Mouse (Mus musculus): ENCODE results near the gene Isy1. TPM values are rescaled to one million over a fixed set of nuclear protein-coding genes. Genes with fewer than 3 reads are reported as not detected.
A peak's percentile ranks its signal among the peaks of the same experiment; 100 is the strongest.

The Isy1 gene
- total RNA-seq (2021): 10 to 100 TPM; 17.8 to 20.4 TPM
- long read RNA-seq, experiment 1, full-length matches to known transcripts: 11 of 14 reads
- long read RNA-seq, experiment 1, partial matches to known transcripts: 1 of 14 reads
- long read RNA-seq, experiment 1, other reads (novel, unspliced or antisense): 2 of 14 reads
- long read RNA-seq, experiment 2, full-length matches to known transcripts: 6 of 11 reads
- long read RNA-seq, experiment 2, partial matches to known transcripts: 2 of 11 reads
- long read RNA-seq, experiment 2, other reads (novel, unspliced or antisense): 3 of 11 reads

DNA sequence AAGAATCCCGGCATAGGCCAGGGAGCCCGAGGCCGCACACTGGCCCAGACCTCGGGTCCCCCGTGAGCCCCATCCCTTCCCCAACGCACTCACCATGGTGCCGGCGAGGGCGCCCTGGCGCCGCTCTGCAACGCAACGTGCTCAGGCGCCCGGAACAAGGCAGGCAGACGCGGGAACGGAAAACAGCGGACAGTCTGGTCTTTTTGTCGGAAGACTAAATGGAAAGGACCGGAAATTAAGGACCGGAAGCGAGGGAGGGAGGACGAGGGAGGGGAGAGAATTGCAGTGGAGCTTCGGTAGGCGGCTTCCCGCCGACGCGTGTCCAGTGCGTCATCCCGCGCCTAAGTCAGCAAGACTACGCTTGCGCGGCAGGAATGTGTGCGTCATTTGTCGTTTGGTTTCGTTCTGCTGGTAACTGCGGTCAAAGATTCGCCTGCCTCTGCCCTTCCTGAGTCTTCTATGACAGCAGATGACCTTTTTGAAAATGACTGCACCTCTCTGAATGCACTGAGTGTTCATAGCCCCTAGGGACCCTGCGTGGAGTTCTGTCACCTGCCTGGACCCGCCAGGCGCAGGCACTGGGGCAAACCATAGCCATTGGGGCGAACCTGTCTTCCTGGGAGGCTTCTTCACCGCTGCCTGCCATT is at the start of gene Isy1:
Gene Isy1, minus strand, starts transcription at position 248 of the 647 bp plus-strand sequence.
- peak; percentile 94 for DNase-seq

DNA sequence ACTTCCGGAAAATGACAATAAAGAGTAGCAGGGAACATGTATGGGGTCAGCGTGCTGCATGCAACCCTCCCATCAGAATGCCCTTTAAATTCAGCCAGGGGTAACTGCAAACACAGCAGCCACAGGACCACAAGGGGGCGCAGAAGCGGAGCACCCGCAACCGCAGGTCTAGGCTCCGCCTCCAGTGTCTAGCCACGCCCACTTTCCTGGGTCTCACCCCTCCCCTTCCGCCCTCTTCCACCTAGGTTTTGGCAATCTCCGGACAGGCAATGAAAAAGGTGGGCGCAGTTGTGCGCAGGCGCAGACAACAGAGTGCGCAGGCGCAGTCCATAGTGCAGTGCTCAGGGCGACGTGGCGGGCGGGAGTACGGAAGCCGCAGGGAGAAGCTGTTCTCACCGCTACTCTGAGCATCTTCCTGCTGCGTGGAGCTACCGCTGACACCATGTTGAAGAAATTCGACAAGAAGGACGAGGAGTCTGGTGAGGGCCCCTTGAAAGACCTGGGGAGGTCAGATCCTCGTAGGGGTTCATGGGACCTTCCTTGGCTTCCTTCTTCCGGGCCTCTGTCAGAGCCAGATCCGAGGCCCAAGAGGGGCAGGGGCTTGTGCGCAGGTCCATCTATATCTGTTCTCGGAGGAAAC is 49.1 kb upstream of the Isy1 start, which contains the start of gene Copg1:
Gene Copg1, plus strand, starts transcription at position 221 of the 640 bp plus-strand sequence.
- DNase-seq: peak; percentile 99

DNA sequence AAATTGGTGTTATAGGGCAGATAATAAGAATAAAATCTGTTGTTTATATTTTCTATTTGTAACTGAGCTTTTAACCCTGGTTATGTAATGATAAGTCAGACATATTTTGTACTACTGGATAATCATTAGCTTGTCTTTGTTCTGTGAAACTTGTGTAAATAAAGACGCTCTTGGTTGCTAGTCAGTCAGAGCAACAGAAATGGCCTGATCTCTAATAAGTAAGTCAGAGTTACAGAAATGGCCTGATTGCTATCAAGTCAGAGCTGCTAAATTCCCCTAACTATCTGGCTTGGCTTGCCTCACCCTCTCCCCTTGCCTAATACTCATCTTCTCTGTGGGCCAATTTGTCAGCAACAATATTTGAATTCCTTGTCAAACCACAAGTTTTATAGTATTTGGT is 48.1 kb upstream of the Isy1 start:
- no peak for DNase-seq

DNA sequence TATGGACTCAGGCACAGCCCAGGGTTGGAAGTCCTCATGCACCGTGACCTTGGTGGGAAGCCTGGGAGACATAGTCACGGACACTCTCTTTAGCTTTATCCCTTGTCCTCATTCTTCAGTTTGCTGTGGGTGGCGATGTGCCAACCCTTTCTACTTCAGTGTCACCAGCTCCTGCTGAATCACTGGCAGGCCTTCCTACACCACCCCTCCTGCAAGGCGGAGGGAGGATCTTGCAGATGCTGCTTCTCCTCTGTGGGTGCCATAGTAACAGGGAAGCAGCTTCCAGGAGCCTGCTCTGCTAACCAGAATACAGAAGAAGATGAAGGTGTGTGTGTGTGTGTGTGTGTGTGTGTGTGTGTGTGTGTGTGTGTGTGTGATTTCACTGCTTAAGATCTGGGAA is 44.2 kb upstream of the Isy1 start:
- no peak for DNase-seq

DNA sequence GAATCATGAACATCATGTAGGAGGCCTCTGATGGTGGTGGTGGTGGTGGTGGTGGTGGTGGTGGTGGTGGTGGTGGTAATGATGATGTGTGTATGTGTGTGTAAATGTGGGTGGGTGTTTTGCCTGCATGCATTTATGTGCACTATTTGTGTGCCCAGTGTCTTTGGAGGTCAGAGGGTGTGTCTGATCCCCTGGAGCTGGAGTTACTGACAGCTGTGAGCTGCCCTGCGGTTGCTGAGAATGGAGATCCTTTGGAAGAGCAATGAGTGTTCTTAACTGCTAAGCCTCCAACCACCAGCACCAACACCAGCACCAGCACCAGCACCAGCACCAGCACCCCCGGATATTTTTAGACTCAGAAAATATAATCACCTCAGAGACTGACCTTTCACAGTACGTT is 43.6 kb upstream of the Isy1 start:
- DNase-seq: no peak

DNA sequence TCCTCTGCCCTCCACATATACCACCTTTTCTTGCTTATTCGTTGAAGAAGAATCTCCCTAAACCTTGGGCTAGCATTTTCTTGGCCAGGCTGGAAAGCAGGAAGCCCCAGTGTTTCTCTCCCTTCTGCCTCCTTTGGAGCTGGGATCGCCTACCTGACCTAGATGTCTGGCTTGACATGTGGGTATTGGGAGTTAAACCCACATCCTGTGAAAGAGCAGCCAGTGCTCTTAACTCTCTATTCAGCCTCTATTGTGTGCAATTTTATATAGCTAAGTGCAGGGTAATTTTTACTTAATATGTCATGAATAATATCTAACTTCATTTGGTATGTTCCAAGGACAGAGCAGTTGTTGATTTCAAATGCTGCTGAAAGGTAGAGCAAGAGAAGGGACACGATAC is 41.0 kb upstream of the Isy1 start:
- DNase-seq: no peak

DNA sequence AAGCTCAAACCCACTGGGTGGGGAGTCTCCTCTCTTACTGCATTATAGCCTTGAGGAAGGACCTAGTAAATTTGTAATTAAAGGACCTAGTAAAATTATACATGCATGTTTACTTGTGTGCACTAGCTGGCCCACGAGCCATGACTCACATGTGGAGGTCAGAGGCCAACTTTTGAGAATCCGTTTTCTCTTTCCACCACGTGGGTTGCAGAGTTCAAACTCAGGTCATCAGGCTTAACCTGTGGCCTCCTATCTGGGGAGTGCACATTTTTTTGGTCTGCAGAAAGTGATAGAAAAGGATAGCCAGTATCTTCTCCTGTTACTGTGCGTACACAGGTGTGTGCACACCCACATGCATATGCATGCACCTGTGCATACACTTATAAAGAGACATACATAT is 40.4 kb upstream of the Isy1 start:
- no peak for DNase-seq

DNA sequence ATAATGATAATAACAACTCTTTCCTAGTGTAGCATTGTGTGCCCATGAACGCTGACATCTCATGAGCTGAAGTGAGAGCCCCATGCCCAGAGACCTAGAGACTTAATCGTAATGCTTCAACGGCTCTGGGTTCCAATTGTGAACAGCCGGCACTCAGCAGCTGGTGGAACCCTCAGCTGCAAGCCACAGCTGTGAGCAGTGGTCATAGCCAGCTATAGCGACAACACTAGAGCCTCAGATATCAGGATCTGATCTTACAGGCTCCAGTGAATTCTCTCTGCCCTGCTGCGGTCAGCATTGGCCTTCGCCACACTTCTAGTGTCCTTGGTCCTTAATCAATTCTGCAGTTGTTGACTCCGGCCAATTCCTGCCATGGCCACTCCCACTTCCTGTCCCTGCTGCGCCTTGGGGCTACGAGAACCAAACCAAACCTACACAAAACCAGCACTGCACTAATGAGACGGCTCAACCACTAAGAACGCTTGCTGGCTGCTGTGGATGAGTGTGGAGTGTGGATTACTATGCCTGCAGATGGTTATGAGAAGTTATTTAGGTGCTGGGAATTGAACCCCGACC is 37.6 kb upstream of the Isy1 start:
- peak; percentile 69 for DNase-seq

DNA sequence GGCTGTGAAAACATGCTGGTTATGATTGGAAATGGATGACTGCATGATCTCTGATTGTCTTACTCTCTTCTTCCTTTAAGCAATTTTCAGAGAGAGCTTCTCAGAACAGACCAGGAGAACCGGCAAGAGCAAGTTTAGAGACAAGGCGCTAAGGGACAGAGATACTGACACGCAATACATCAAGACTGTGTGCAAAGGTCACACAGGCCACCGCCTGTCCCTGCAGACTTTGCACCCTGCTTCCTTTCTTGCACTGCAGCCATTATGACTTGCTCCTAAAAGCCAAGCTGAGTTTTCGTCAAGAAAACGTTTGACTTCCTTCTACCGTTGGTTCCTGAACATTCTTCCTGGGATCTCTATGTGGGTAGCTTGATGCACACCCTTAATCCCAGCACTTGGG is 37.0 kb upstream of the Isy1 start:
- DNase-seq: no peak

DNA sequence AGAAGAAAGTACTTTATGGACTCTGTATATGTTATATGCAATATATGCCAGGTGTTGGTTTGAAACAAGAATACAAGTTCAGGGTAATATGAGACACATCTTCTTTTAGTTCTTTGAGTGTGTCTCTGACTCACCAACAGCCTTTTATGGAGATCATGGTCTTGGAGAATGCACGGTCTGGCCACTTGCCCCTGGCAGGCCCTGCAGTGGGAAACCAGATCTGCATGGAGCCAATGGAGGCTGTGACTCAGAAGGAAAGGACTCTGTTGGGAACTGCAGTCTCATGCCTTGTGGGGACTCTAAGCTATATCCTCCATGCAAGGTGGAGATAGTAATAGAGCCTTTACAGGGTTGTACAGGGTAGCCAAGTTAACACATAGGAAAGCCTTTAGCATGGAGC is 36.5 kb upstream of the Isy1 start:
- peak; percentile 90 for DNase-seq

DNA sequence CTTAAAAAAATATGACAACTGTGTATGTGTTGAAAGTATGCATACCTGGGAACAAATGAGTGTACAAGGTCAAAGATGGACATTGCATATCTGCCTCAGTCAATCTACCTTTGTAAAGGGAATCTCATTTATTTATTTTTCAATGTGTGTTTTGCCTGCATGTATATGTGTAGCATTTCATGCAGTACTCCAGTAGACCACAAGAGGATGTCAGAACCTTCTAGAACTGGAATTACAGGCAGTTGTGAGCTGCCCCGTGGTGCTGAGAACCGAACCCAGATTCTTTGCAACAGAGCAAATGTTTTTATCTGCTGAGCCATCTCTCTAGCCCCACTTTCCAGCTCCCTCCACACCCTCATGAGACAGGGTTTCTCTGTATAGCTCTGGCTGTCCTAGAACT is 35.4 kb upstream of the Isy1 start:
- DNase-seq: no peak

DNA sequence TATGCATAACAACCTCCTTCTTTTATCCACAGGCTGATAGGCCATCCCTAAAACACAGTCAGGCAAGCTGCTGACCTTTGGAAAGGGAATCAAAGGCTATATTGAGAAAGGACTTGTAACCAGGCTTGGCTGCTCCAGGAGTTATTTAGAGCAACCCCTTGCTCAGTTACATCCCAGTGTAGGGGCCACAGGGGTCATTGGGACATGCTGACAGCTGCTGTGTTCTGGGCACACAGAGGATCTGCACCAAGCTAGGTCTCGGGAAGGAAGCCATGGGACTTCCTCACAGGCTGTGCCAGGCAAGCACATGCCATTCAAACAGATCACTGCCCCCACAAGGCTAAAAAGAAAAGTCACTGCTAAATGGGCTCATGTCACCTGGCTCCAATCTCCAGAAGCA is 34.5 kb upstream of the Isy1 start:
- DNase-seq: peak; percentile 86

DNA sequence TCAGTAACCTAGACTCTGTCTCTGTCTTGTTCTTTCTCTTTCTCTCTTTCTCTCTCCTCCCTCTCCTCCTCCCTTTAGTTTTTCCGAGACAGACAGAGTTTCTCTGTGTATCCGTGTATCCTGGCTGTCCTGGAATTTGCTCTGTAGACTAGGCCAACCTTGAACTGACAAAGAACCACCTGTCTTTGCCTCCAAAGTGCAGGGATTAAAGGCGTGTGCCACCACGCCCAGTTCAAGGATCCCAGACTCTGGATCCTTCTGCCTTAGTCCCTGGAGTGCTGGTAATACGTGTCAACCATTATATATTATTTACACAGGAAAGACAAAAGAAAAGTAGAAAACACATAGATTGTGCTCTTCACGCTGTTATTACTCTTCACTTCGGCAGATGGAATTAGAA is 32.6 kb upstream of the Isy1 start:
- DNase-seq: no peak

DNA sequence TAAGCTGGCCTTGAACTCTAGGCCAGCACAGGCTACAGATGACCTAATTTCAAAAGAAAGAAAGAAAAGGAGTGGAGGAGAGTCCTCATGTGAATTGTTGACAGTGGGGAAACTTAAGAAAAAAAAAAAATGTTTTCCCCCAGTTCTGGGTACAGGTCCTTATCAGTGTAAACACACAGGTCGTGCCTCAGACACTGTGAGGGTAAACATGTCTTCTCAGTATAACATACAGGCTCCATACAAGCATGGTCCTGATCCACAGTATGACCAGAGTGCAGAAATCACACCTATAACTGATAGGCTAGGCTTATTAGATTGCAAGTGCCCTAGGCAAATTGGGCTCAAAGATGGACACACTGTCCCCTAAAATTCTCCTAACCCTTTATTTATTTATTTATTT is 31.8 kb upstream of the Isy1 start:
- no peak for DNase-seq

DNA sequence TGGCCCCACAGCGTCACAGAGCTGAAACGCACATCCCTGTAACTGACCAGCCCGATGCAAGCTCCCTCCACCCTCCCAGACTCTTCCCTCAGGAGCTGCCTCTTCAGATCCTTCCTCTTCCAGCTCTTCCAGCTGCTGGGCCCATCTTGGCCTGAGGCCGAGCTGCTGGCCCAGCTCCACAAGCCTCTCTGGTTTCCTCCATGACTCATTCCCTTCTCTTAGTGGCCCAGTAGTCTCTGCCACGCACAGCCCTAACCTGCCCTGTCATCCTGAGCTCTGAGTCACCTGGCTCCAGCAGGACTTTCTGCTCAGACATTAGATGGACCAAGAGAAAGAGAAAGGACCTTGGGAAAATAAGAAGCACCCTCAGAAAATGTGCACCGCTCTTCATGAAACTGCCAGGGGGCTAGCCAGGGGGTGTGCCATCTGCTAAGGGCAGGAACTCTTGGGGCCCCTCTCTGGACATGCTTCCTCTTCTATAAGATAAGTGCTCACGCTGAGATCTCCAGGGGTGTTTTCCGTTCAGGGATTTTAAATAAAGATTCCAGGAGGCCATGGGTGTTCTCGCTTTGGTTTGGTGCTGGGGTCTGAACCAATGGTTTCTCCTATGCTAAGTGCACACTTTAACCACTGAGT is 30.4 kb upstream of the Isy1 start:
- DNase-seq: peak; percentile 94

DNA sequence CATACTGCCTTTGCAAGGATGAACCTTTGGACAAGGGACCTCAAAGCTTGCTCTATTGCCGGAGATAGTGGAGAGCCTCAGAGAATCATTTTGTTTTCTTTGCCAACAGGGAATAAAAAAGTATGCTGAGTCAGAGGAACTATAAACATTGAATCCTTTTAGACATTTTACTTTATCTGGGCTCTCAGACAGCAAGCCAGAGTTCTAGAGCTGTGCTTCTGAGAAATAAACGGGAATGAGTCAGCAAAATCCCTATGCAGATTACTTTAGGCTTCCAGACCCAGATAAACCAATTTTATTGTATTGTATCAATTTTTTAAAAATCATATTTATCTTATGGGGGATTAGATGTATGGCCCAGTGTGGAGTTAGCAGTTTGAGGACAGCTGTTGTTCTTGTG is 28.7 kb upstream of the Isy1 start:
- DNase-seq: no peak

DNA sequence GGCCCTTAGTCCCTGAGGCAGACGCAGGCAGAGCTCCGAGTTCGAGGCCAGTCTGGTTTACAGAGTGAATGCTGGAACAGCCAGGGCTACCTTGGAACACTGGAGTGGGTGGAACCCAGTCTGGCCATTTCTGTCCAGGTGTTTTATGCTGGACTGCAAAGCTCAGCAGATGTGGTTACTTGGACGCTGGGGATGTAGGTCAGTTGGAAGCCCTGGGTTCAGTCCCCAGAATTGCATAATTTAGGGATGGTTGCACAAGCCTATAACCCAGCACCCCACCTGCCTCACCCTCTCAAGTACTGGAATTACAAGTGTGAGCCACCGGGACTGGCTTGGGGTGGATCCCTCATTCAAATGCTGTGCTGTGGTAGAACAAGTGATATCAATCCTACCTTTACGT is 27.6 kb upstream of the Isy1 start:
- DNase-seq: no peak

DNA sequence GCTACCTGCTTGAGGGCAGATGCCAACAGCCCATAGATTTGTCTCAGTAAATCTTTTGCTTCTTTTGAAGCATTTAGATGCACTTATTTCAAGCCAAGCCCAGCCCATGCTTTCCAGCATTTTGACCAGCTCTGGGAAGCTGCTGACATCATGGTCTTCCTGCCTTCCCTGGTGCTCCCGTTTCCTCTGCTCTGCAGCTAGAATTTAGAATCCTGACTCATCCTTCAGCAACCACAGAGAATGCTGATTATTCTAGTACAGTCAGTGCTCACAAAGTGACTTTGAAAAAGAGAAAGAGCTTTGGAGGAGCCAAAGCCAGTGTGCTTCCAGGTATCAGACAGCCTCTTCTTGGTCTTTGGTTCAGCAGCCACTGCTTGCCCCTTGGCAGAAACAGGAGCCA is 18.5 kb upstream of the Isy1 start:
- DNase-seq: no peak

DNA sequence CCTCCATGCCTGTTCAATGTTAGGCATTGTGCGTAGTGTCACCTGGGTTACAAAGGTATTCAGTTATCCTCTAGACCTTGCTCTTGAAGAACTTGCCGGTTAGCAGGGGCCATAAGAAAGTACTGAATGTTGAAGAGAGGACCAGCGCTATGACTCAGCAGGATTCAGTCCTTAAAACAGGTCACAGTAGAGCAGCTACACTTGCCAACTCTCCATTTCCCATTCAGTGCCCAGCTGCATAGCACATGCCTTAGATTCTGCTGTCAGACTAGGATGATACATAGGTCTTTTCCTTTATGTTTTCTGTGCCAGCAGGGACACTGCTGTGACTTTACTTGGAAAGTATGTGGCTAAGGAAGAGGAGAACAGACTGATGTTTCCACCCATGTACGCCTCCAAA is 14.8 kb upstream of the Isy1 start:
- no peak for DNase-seq

DNA sequence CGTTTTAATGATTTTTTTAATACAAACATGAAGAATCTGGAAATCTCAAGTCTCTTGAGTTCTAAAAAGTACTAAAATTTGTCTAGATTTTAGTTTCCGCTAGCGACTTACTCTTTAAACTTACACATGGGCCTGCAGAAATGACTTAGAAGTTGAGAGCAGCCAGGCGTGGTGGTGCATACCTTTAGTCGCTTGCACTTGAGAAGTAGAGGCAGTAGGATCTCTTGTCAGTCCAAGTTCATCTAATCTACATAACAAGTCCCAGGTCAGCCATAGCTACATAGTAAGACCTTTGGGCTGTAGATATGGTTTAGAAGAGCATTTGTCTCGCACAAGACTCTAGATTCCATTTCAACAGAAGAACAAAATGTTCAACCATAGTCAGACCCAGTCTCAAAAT is 13.3 kb upstream of the Isy1 start:
- DNase-seq: no peak

DNA sequence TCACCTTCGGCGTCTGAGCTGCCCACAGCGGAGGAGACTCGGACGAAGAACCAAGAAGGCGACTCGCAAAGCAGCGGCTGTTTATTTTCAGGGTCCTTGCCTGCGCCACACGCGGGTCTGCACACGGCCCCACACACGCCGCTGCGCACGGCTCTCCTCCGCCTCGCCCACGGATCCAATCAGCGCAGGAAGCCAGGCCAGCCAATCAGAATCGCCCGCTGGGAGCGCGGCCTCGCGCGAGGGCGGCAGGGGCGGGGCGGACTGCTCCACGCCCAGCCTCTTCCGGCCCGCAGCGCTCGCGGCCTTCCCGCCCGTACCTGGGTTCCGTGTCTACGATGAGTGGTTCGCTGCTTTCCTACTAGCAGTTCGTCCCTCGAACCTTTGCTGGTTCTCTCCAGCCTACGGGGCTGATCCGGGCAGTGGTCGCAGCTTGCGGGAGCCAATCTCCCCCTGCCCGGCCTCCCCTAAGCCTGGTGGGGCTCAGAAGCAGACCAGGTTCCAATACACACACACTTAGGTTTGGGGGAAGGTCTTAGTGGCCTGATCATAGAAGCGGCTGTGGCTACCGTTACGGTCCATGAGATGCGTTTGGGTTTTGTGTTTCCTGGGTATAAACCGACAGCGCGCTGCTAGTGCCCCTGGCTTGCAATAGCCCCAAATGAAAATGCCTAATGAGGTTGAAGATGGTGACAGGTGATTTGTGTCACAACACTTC is 12.5 kb upstream of the Isy1 start, which contains the start of gene Cnbp:
Gene Cnbp, minus strand, starts transcription at position 207 of the 715 bp plus-strand sequence.
- DNase-seq: peak; percentile 96

Data from gastrocnemius, postnatal 25 days (tissue).